Comparison of ENCODE assay signal across 8 mouse cellular contexts in the genomic region with DNA sequence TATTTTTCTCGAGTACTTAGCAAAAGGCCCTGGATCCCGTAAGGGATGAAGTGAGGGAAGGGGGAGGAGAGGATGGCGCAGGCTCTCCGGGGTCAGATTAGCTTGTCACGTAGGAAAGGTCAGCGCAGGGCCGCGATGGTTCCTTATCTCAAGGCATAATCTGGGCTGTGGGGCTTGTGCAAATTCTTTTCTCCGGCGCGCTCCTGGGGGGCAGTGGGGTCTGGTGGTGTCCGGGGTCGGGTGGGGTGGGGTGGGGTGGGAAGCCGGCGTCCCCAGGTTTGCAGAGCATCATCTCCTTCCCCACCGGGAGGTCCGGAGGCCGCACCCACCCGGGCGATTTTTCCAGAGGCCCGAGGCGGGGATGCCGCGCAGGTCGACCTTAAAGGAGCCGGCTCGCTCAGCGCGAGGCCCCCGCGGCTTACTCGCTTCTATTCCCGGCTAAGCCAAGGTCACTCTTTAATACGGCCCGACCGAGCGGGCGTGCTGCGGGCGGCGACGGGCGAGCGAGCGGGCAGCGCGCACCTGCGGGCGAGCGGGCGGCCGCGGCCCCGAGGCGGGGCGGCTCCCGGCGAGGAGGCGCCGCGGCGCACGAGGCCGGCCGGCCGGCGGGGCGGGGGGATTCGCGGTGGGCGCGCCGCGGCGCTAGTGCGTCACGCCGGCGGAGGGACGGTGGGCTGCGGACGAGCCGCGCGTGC. TPM values are rescaled to one million over a fixed set of nuclear protein-coding genes. Genes with fewer than 3 reads are reported as not detected.
DNase-seq lines count a peak whose midpoint lies in the region; ATAC-seq and TF ChIP-seq lines count a peak whose summit lies in the region.
"Had no signal": no experiment of that assay in that cellular context is flagged by ENCODE, and none has a peak within 500 bp of the region (broad histone marks: within the 10 kb centered on the region; RNA-seq: fewer than 3 reads in every experiment).

No protein-coding gene starts in this region.

- WGBS in heart, embryonic 16.5 days, result under 1% methylated on average over 82 of the region's 85 CpGs
- under 1% methylated on average over 56 of the region's 85 CpGs for WGBS in limb, embryonic 13.5 days

- peak overlapping the region; percentile 79 for H3K9ac ChIP-seq in heart, embryonic 16.5 days (ENCODE audit: low read length)
- peak overlapping the region; percentile 82 for H3K9ac ChIP-seq in limb, embryonic 13.5 days

- peak overlapping the region; percentile 18 for H3ac ChIP-seq in C2C12 (ENCODE audit: control insufficient read depth, insufficient read length, low read depth)

- peak overlapping the region; percentile 93 for H3K27ac ChIP-seq in cortical plate, adult 2 months (ENCODE audit: insufficient read depth, low read length)
- H3K27ac ChIP-seq in heart, embryonic 16.5 days (ENCODE audit: low read length), result no peak overlapping the region
- no peak overlapping the region for H3K27ac ChIP-seq in limb, embryonic 13.5 days

- H3K9me3 ChIP-seq in heart, embryonic 16.5 days (replicated peaks; ENCODE audit: control insufficient read depth, low read length), result no peaks in the 10 kb centered on the region
- H3K9me3 ChIP-seq in limb, embryonic 13.5 days, result no peaks in the 10 kb centered on the region

- H3K79me2 ChIP-seq in C2C12 (ENCODE audit: control insufficient read depth, insufficient read depth), result no peaks in the 10 kb centered on the region

- no peak for TF ChIP-seq POLR2A in cortical plate, adult 2 months (IDR thresholded peaks at IDR 0.05; ENCODE audit: extremely low read depth, insufficient read depth, low read length)

- no peaks in the 10 kb centered on the region for H3K36me3 ChIP-seq in C2C12 (ENCODE audit: control insufficient read depth, insufficient read depth)
- no peaks in the 10 kb centered on the region for H3K36me3 ChIP-seq in heart, embryonic 16.5 days (ENCODE audit: control insufficient read depth, insufficient read depth)
- no peaks in the 10 kb centered on the region for H3K36me3 ChIP-seq in limb, embryonic 13.5 days

- no peak overlapping the region for H3K4me3 ChIP-seq in C2C12 (ENCODE audit: insufficient read depth, poor library complexity, severe bottlenecking)
- peak overlapping the region; percentile 46 for H3K4me3 ChIP-seq in cortical plate, adult 2 months (ENCODE audit: insufficient read depth, low read length)
- peak overlapping the region; percentile 85 for H3K4me3 ChIP-seq in heart, embryonic 16.5 days (ENCODE audit: low read length)
- peak overlapping the region; percentile 82 for H3K4me3 ChIP-seq in limb, embryonic 13.5 days

- H3K4me2 ChIP-seq in heart, embryonic 16.5 days (ENCODE audit: low read depth, low read length), result peak overlapping the region; percentile 96
- H3K4me2 ChIP-seq in limb, embryonic 13.5 days (replicated peaks), result peak overlapping the region; percentile 86

- no peak for TF ChIP-seq CTCF in C2C12 (IDR thresholded peaks at IDR 0.05; ENCODE audit: control insufficient read depth, insufficient read depth, insufficient read length)
- no peak for TF ChIP-seq CTCF in cortical plate, adult 2 months (IDR thresholded peaks at IDR 0.05; ENCODE audit: extremely low read depth, insufficient read depth, low read length)

- H3K79me3 ChIP-seq in C2C12 (ENCODE audit: low read depth), result no peaks in the 10 kb centered on the region

- H3K27me3 ChIP-seq in C2C12 (ENCODE audit: control insufficient read depth, insufficient read depth, insufficient read length), result peaks cover 18% of the 10 kb centered on the region
- peaks cover 7% of the 10 kb centered on the region for H3K27me3 ChIP-seq in heart, embryonic 16.5 days (ENCODE audit: control insufficient read depth, insufficient read depth, low read length)
- peaks cover 41% of the 10 kb centered on the region for H3K27me3 ChIP-seq in limb, embryonic 13.5 days

- DNase-seq in 416B (ENCODE audit: low read depth), result peak; percentile 74
- peak; percentile 64 for DNase-seq in retina, embryonic 14.5 days (ENCODE audit: low spot score)
- no peak for DNase-seq in urinary bladder, postnatal 14 days (ENCODE audit: low spot score)

- H3K4me1 ChIP-seq in cortical plate, adult 2 months (ENCODE audit: control insufficient read depth, insufficient read depth, low read length), result no peaks in the 10 kb centered on the region; the same call in none of the 2 replicates
- H3K4me1 ChIP-seq in heart, embryonic 16.5 days (ENCODE audit: control insufficient read depth, insufficient read depth, low read length), result no peaks in the 10 kb centered on the region; the same call in 1 of the 2 replicates
- no peaks in the 10 kb centered on the region for H3K4me1 ChIP-seq in limb, embryonic 13.5 days

- peak; percentile 74 for ATAC-seq in heart, embryonic 16.5 days (replicated peaks; ENCODE audit: extremely low read depth, insufficient read depth, low FRiP score)
- ATAC-seq in limb, embryonic 13.5 days (ENCODE audit: low FRiP score, low read depth), result peak; percentile 81

TF ChIP-seq in C2C12, 6 proteins besides CTCF, POLR2A, EP300 and RAD21:
- TF ChIP-seq FOSL1 (IDR thresholded peaks at IDR 0.05; ENCODE audit: insufficient read depth, low read length, poor library complexity, severe bottlenecking) (no peak), CEBPB (IDR thresholded peaks at IDR 0.05; ENCODE audit: low read depth) (no peak), MYOG (IDR thresholded peaks at IDR 0.05; ENCODE audit: control insufficient read depth, extremely low read depth, insufficient read length) (no peak), MAX (IDR thresholded peaks at IDR 0.05) (no peak), MYOD1 (IDR thresholded peaks at IDR 0.05; ENCODE audit: control insufficient read depth, insufficient read length, low read depth) (no peak), USF1 (IDR thresholded peaks at IDR 0.05; ENCODE audit: low read depth) (no peak)

RNA-seq across cellular contexts. Expression of a gene that starts 4.0 kb away (rescaled TPM):
- polyA plus RNA-seq in C2C12 (2012; fragmentation: generic; extraction: Trizol), result 0.09 TPM
- polyA plus RNA-seq in cortical plate, adult 2 months (2012; rRNA removed), result 20.1 and 21.7 TPM in 2 replicates
- 2.5 and 3.2 TPM in 2 replicates for polyA plus RNA-seq in heart, embryonic 16.5 days (2015; fragmentation: Nextera tagmentation; extraction: Ambion mirVana)
- 3.9 and 4.3 TPM in 2 replicates for polyA plus RNA-seq in limb, embryonic 13.5 days (2015; fragmentation: Nextera tagmentation; extraction: Ambion mirVana)

RNA-seq across cellular contexts. Expression of a gene that starts 28.0 kb away (rescaled TPM):
- polyA plus RNA-seq in C2C12 (2012; fragmentation: generic; extraction: Trizol), result 4.4 TPM
- 0.56 and 0.59 TPM in 2 replicates for polyA plus RNA-seq in cortical plate, adult 2 months (2012; rRNA removed)
- 2.4 and 9.4 TPM in 2 replicates for polyA plus RNA-seq in heart, embryonic 16.5 days (2015; fragmentation: Nextera tagmentation; extraction: Ambion mirVana)
- 1.9 and 2.1 TPM in 2 replicates for polyA plus RNA-seq in limb, embryonic 13.5 days (2015; fragmentation: Nextera tagmentation; extraction: Ambion mirVana)

RNA-seq across cellular contexts. Expression of a gene that starts 36.9 kb away (rescaled TPM):
- not detected for polyA plus RNA-seq in C2C12 (2012; fragmentation: generic; extraction: Trizol)
- not detected in 2 replicates for polyA plus RNA-seq in cortical plate, adult 2 months (2012; rRNA removed)
- not detected in 2 replicates for polyA plus RNA-seq in heart, embryonic 16.5 days (2015; fragmentation: Nextera tagmentation; extraction: Ambion mirVana)
- not detected in 2 replicates for polyA plus RNA-seq in limb, embryonic 13.5 days (2015; fragmentation: Nextera tagmentation; extraction: Ambion mirVana)
- polyA plus RNA-seq: frontal cortex, adult 2 months had no signal
